In the genomic region with DNA sequence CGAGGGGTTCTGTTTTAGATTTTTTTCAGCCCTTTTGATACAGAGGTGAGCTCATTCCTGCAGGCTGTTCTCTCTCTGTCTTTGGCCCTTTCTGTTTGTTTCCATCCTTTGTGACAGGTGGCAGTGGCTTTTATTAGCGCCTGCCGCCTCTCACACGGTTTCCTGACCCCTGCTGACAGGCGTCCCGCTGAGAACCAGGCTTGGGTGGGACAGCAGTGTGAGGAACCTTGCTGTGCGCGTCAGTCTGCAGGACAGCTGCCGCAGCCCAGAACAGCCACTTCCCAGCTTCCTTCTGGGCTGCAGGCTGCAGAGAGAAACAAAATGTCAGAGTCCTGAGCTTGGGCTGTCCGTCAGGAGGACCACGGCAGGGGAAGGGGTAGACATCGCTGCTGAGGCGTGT, we compare ENCODE assay signal across 10 mouse cellular contexts. TPM values are rescaled to one million over a fixed set of nuclear protein-coding genes. Genes with fewer than 3 reads are reported as not detected.
DNase-seq lines count a peak whose midpoint lies in the region; ATAC-seq and TF ChIP-seq lines count a peak whose summit lies in the region.
"Had no signal": no experiment of that assay in that cellular context is flagged by ENCODE, and none has a peak within 500 bp of the region (broad histone marks: within the 10 kb centered on the region; RNA-seq: fewer than 3 reads in every experiment).

No protein-coding gene starts in this region.

- no peak for ATAC-seq in neural tube, embryonic 11.5 days (ENCODE audit: insufficient read depth, low FRiP score, low TSS enrichment)
- ATAC-seq in limb, embryonic 14.5 days (ENCODE audit: low FRiP score, low read depth), result peak; percentile 56; the same call in 1 of the 2 replicates
- ATAC-seq in frontal cortex, adult (ENCODE audit: low TSS enrichment), result no peak
- ATAC-seq: Patski had no signal

- 11% methylated on average over 13 of the region's 13 CpGs for WGBS in heart, adult 2 months
- WGBS in neural tube, embryonic 11.5 days, result 4% methylated on average over 13 of the region's 13 CpGs
- WGBS in limb, embryonic 14.5 days, result 7% methylated on average over 13 of the region's 13 CpGs

- H3K36me3 ChIP-seq in heart, adult 2 months (ENCODE audit: control insufficient read depth, insufficient read depth, low read length), result no peaks in the 10 kb centered on the region
- H3K36me3 ChIP-seq in neural tube, embryonic 11.5 days (ENCODE audit: control insufficient read depth, insufficient read depth, low read length), result no peaks in the 10 kb centered on the region
- no peaks in the 10 kb centered on the region for H3K36me3 ChIP-seq in limb, embryonic 14.5 days (ENCODE audit: control insufficient read depth, insufficient read depth, low read length)

- H3K79me2 ChIP-seq in heart, adult 2 months (replicated peaks; ENCODE audit: control insufficient read depth, insufficient read depth, low read length), result no peaks in the 10 kb centered on the region

- TF ChIP-seq CTCF in heart, adult 2 months (IDR thresholded peaks at IDR 0.05), result no peak

- H3K4me3 ChIP-seq in heart, adult 2 months, result no peak overlapping the region
- H3K4me3 ChIP-seq in neural tube, embryonic 11.5 days (ENCODE audit: low read depth, low read length), result no peak overlapping the region
- no peak overlapping the region for H3K4me3 ChIP-seq in limb, embryonic 14.5 days (replicated peaks; ENCODE audit: low read length)

- no peak for DNase-seq in heart, adult 2 months
- DNase-seq in heart, adult 9 months (ENCODE audit: low spot score in 2 of 2), result no peak
- DNase-seq in neural tube, embryonic 11.5 days (ENCODE audit: low spot score), result no peak
- DNase-seq in neural tube, embryonic 10.5 days (ENCODE audit: extremely low spot score, low spot score), result no peak
- no peak for DNase-seq in limb, embryonic 14.5 days (ENCODE audit: low spot score)
- no peak for DNase-seq in urinary bladder, postnatal 10 days (ENCODE audit: low spot score)
- no peak for DNase-seq in left cerebral cortex, adult 8-10 months (ENCODE audit: low spot score in 2 of 2)
- DNase-seq: spleen, adult 18-20 months had no signal

- no peak for TF ChIP-seq POLR2A in heart, adult 2 months (IDR thresholded peaks at IDR 0.05; ENCODE audit: insufficient read depth, low read depth, low read length)
- TF ChIP-seq POLR2A in limb, embryonic 14.5 days (IDR thresholded peaks at IDR 0.05; ENCODE audit: borderline replicate concordance, extremely low read depth, insufficient read depth, insufficient read length), result no peak

- H3K9ac ChIP-seq in heart, adult 2 months (ENCODE audit: low read depth, low read length), result peak overlapping the region; percentile 27; the same call in 1 of the 2 replicates
- peak overlapping the region; percentile 20; the same call in 1 of the 2 replicates for H3K9ac ChIP-seq in neural tube, embryonic 11.5 days (ENCODE audit: low read length)
- 0 out of 2 replicates have a peak overlapping the region, but pooled peaks have one; percentile 16 for H3K9ac ChIP-seq in limb, embryonic 14.5 days (ENCODE audit: low read depth, low read length, severe bottlenecking)

- intact Hi-C loops in heart, adult 2 months (cut with DNase I), result no loop called here

- H3K27me3 ChIP-seq in heart, adult 2 months (ENCODE audit: control insufficient read depth, insufficient read depth, low read length), result no peaks in the 10 kb centered on the region
- no peaks in the 10 kb centered on the region for H3K27me3 ChIP-seq in neural tube, embryonic 11.5 days (ENCODE audit: control insufficient read depth, insufficient read depth, low read length)
- H3K27me3 ChIP-seq in limb, embryonic 14.5 days (ENCODE audit: control insufficient read depth, insufficient read depth, low read length), result no peaks in the 10 kb centered on the region
- H3K27me3 ChIP-seq: Patski had no signal

- H3K4me2 ChIP-seq in neural tube, embryonic 11.5 days (ENCODE audit: low read depth), result 0 out of 2 replicates have a peak overlapping the region, but pooled peaks have one; percentile 19
- peak overlapping the region; percentile 17; the same call in 1 of the 2 replicates for H3K4me2 ChIP-seq in limb, embryonic 14.5 days (replicated peaks; ENCODE audit: low read depth, low read length, severe bottlenecking)

- no peaks in the 10 kb centered on the region for H3K9me3 ChIP-seq in neural tube, embryonic 11.5 days (ENCODE audit: control insufficient read depth, low read length)
- H3K9me3 ChIP-seq in limb, embryonic 14.5 days (ENCODE audit: control insufficient read depth, low read length), result no peaks in the 10 kb centered on the region

- H3K27ac ChIP-seq in heart, adult 2 months, result no peak overlapping the region
- no peak overlapping the region for H3K27ac ChIP-seq in neural tube, embryonic 11.5 days (ENCODE audit: low read depth, low read length)
- H3K27ac ChIP-seq in limb, embryonic 14.5 days (replicated peaks; ENCODE audit: low read depth, low read length), result no peak overlapping the region

- peaks cover 5% of the 10 kb centered on the region for H3K4me1 ChIP-seq in heart, adult 2 months (ENCODE audit: control insufficient read depth, insufficient read depth, low read length)
- peaks cover 7% of the 10 kb centered on the region for H3K4me1 ChIP-seq in neural tube, embryonic 11.5 days (ENCODE audit: control insufficient read depth, insufficient read depth, low read length)
- peaks cover 10% of the 10 kb centered on the region for H3K4me1 ChIP-seq in limb, embryonic 14.5 days (ENCODE audit: control insufficient read depth, insufficient read depth, low read length)

- TF ChIP-seq EP300 in heart, adult 2 months (IDR thresholded peaks at IDR 0.05; ENCODE audit: insufficient read depth, low read depth, low read length), result no peak

RNA-seq across cellular contexts. Expression of gene Kif26a, which starts 49.0 kb away (rescaled TPM):
- 10 to 100 TPM; 10.7 to 12.0 TPM for total RNA-seq in heart, adult 2 months (2021)
- 7.3 and 8.2 TPM in 2 replicates for polyA plus RNA-seq in heart, adult 2 months (2012; rRNA removed)
- 2.0 and 2.8 TPM in 2 replicates for polyA plus RNA-seq in neural tube, embryonic 11.5 days (2014; fragmentation: Nextera tagmentation; extraction: Ambion mirVana)
- polyA plus RNA-seq in limb, embryonic 14.5 days (2012; rRNA removed), result 21.6 and 29.1 TPM in 2 replicates
- polyA plus RNA-seq in limb, embryonic 14.5 days (2014; fragmentation: Nextera tagmentation; extraction: Ambion mirVana), result 6.2 and 7.0 TPM in 2 replicates
- 1 to 10 TPM; 4.8 to 5.7 (median 5.1) TPM for total RNA-seq in left cerebral cortex, adult 8-10 months (2022)
